Mouse (Mus musculus) mouse trophoblast stem cell (cell line): Measurements from ENCODE around the gene Ptpra.
"Not testable (repeated sequence)": the region's sequence is repeated elsewhere in the genome, so short reads cannot be mapped to it uniquely, and the experiment has no call there.

ENCODE experiments used
- in situ Hi-C, 2 experiments: fragments of 300-500 bp; cut with MseI, MboI; formaldehyde crosslinking; loops; 2 replicates in 1 of 2; 3 replicates in 1 of 2; pipeline ENCODE4 v1.15.1; 2025

Gene Ptpra

GRCm38 (mm10) chr2:130488600-130488999 is 38.5 kb downstream of the Ptpra start:
- in situ Hi-C loops = no loop called here

DNA sequence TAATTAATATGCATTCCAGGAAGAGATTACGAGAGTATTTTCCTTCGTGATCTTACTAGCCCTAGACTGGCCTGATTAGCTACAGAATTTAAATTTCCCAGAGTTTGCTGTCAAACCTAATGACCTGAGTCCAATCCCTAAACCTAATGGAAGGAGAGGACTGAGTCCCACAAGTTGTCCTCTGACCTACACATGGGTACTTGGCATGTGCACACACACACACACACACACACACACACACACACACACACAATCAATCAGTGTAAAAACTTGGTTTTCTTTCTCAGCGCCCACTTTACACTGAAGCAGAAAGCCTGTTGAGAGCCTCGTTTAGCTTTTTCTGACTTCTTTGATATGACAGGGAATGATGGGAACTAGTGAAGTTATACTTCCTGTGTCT is 41.1 kb downstream of the Ptpra start:
- in situ Hi-C loops = no loop called here

DNA sequence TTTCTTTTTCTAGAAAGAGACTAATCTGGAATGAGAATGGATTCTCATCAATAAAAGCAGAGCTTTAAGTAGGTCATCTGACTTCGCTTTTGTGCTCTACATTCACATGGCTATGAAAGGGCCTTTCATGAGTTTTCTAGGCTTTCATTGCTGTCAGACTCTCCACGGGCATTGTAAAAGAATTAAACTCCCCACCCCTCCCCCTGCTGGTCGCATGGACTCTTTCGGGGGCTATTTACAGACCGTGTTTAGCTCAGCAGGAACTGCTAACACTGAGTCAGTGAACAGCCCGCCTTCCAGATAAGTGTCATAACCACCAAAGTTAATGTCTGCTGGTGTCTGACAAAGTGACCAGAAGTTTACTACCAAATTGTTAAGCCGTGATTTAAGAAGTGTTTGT is 41.5 kb downstream of the Ptpra start:
- in situ Hi-C loops = no loop called here

DNA sequence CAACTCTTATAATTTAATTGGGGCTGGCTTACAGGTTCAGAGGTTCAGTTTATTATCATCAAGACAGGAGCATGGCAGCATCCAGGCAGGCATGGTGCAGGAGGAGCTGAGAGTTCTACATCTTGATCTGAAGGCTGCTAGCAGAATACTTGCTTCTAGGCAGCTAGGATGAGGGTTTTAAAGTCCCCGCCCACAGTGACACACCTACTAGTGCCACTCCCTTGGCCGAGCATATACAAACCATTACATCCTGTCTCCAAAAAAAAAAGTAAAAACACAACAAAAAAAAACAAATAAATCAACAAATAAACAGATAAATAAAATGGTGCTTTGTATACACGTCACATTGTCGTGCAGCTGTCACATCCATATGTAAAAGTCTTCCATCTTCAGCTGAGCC is 45.0 kb downstream of the Ptpra start:
- in situ Hi-C loops = not testable (repeated sequence)

DNA sequence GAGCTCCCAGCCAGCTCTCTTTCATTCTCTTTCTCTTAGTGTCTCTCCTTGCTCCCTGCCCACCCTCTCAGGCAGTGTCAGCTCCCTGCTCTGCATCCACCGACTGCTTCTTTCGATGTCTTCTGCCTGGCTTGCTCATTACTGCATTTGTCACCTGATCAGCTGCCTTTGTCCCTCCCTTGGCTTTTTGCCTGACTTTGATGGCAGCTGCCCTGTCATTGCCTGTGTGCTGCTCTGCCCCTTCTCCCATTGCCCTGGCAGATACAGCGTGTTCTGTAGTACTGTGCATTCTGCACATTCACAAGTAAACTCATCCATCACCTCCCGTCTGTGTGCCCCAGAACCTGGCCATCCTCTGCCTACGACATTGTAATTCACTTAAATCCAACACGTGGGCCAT is 46.0 kb downstream of the Ptpra start:
- in situ Hi-C loops = no loop called here

DNA sequence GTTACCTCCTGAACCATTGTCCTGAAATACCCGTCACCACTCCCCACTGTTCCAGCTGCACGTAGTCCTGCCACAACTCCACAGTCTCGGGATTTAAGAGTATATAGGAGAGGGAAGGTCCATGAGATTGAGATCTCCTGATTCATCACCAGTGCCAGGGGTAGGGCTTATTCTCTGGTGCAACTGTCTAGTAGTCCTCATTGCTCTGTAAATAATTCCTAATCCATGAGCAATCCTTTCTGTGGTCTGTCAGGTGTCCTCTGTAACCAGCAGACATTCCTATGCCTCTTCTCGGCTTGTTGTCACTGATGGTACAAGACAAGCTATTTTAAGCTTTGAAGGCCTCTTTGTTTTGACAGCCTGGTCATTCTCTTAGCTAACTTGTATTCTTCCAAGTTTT is 46.9 kb downstream of the Ptpra start:
- in situ Hi-C loops = no loop called here

- in situ Hi-C loops = no loop called here
These were observed 49.5 kb downstream of the Ptpra start for GRCm38 (mm10) chr2:130499546-130499945.

GRCm38 (mm10) chr2:130501556-130501955 is 51.5 kb downstream of the Ptpra start:
- in situ Hi-C loops = no loop called here

DNA sequence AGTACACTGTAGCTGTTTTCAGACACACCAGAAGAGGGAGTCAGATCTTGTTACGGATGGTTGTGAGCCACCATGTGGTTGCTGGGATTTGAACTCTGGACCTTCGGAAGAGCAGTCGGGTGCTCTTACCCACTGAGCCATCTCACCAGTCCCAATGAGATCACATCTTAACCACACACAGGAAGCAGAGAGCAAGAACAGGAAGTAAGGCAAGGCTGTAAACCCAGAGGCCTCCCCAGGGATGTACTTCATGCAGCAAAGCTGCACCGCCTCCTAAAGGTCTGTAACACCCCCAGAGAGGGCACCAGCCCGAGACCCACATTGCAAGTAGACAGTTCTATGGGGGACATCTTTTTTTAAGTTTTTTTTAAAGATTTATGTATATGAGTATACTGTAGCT is 61.5 kb downstream of the Ptpra start:
- in situ Hi-C loops = not testable (repeated sequence)

DNA sequence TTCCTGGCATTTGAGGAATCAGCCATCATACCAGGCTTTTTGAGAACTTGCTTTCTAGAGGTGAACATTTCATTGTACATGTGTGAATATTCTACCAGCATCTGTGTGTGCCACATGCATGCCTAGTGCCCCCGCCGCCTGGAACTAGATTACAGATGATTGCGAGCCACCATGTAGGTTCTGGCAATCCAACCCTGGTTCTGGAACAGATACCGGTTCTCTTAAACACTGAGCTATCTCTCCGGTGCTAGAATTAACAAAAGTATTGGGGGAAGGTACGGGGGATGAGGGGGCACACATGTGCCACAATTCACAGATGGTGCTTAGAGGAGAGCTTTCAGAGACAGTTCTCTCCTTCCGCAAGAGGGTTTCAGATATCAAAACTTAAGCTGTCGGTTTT is 63.8 kb downstream of the Ptpra start:
- in situ Hi-C loops = no loop called here

GRCm38 (mm10) chr2:130515791-130516190 is 65.7 kb downstream of the Ptpra start:
- in situ Hi-C loops = no loop called here

DNA sequence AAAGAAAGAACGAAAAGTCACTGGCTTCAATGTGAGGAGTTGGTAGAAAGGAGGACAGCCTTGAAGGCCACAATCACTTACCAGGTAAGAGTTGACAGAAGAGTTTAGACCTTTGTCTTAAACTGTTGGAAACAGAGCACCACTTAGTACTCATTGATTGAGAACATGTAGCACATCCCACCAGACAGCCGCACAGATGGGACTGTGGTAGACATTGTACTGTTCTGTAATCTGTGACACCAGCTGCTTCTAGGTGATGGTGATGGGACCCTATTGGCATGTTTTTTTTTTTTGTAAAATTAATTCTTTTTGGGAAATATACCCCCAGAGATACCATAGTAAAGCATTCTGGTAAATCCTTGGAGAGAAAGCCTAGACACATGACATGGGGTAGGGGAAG is 71.8 kb downstream of the Ptpra start:
- in situ Hi-C loops = no loop called here

DNA sequence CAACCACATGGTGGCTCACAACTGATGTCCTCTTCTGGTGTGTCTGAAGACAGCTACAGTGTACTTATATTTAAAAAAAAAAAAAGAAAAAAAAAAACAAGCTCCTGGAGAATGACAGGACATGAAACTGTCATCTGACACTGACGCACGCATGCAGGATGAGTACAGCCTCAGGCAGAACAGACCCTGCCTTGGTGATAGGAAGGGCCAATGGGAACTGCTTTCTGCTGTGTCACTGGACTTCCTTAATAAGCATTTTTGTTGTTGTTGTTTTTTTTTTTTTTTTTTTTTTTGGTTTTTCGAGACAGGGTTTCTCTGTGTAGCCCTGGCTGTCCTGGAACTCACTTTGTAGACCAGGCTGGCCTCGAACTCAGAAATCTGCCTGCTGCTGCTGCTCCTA is 75.4 kb downstream of the Ptpra start:
- in situ Hi-C loops = not testable (repeated sequence)

DNA sequence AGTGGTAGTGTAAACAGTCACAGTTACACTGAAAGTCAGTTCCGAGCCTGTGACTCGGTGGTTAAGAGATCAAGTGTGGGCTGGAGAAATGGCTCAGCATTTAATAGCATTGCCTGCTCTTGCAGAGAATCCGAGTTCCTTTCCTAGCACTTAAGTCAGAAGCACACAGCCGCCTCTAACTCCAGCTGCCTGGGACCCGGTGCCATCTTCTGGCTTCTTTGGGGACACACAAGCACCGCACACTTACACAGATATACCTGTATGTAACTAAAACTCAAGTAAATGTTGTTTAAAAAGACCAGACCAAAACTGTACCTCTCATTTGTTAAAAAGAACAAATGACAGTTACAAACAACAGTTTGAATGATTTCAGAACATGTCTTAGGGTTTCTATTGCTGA is 78.4 kb downstream of the Ptpra start:
- in situ Hi-C loops = no loop called here

DNA sequence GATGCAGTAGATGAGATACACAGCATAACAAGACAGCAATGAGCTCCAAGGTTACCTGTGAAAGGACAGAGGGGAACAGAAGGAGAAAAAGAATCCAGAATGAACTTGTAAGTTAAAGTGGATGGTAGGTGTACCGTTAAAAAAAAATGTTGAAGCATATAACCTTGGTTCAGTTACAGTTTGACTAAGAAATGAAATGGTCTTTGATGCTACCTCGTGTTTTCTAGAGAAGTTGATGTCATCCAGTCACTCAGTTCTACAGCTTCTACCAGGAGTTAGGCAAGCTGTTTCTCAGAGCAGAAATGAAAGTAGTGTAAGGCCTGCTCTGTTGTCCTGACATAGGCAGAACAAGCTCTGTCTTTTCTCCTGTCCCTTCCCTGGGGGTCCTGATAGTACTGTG is 79.2 kb downstream of the Ptpra start:
- in situ Hi-C loops = no loop called here

GRCm38 (mm10) chr2:130529925-130530324 is 79.8 kb downstream of the Ptpra start:
- in situ Hi-C loops = no loop called here

DNA sequence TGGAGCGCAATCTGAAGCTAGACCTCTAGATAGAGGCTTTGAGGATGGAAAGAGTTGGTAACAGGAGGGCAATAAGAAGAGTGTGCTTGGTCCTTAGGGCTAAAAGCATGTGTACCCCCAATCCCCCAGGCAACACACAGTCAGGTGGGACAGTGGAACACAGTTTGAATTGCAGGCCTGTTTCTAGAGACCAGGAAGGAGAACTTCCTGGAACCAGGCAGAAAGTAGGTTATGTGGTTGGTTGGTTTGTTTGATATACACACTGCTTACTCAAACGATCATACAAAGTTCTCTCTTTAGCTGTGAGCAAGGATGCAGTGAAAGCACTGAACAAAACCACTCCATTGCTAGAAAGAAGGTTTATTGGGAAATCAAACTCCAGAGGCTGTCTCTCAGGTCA is 82.1 kb downstream of the Ptpra start:
- in situ Hi-C loops = no loop called here

DNA sequence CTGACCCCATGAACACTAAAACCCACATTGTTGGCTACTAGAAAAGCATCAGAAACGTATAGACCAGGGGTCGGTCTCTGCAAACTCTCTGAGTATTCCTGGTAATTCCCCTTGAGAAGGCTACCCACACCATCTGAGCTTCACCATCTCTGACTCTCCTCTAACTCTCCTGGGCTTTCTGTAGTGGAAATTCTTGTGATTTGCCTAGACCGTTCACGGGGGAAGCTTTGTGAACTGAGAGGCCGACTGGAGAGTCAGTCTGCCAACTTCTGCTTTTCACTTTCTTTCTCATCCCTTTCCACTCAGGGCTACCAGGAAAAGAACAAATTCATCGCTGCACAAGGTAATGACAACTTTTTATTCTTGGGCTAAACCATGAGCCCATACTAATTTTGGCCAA is 84.9 kb downstream of the Ptpra start:
- in situ Hi-C loops = no loop called here

- in situ Hi-C loops = no loop called here
These were observed 86.8 kb downstream of the Ptpra start for GRCm38 (mm10) chr2:130536890-130537289.

DNA sequence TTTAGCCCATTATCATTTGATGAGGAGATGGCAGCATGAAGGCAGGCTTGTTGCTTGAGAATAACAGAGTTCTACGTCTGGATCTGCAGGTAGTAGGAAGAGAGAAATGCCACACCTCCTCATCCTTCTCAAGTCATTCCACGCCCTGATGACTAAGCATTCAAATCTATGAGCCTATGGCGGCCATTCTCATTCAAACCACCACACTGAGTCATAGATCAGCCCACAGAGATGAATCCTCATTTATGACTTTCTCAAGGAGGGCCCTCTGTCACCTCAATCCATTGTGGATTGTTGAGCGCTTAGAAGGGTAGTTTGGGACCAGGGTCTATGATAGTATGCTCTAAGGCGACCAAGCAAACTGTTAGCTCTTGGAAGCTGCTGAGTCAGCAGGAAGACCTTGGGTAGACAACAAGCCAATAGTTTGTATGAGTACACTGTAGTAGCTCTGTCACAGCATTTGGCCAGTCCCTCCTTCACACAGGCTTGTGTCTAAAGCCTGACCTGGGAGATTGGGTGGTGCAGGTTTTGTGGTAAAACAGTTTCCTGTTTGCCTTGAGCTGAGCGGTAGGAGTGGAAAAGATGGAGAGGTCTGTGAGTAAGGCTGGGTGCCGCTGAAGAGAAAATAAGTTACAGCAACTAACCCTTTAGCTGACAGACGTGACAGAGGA is 88.9 kb downstream of the Ptpra start:
- in situ Hi-C loops = no loop called here

DNA sequence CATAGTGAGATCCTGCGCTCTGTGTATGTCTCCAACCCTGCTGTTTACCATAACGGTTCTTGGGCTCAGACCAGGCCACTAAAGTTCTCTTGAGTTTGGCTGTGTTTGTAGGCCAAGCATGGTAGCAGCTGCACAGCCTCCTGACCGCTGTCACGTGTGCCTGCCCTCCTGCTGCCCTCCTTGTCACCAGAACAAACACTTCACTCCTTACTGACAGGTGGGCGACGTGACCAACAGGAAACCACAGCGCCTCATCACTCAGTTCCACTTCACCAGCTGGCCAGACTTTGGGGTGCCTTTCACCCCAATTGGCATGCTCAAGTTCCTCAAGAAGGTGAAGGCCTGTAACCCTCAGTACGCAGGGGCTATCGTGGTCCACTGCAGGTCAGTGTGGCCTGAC is 90.2 kb downstream of the Ptpra start:
- in situ Hi-C loops = no loop called here

DNA sequence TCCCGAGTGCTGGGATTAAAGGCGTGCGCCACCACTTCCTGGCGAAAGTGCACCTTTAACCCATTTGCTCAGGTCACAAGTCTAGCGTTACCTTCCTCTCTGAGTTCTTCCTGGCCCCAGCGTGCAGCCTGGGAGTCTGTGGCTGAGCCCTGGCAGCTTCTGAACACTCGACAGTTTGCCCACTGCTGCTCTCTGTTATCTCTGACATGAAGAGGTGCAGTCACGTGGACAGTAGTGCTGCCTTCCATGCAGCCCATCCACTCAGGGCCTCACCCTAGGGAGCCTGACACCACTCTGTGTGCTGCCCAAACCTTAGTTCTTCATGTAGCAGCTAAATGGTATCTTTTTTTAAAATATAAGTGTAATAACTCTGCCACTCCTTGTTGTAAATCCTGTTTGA is 96.9 kb downstream of the Ptpra start:
- in situ Hi-C loops = no loop called here

- in situ Hi-C loops = no loop called here
These were observed 104.8 kb downstream of the Ptpra start for GRCm38 (mm10) chr2:130554841-130555240.

- in situ Hi-C loops = no loop called here
These were observed 106.2 kb downstream of the Ptpra start for GRCm38 (mm10) chr2:130556292-130556691.
